Mouse (Mus musculus) thymus, postnatal 4 days (tissue): ENCODE results near the gene Acin1.
"Not testable (repeated sequence)": the region's sequence is repeated elsewhere in the genome, so short reads cannot be mapped to it uniquely, and the experiment has no call there.

ENCODE experiments used
- DNase-seq: peaks from one replicate; pipeline ENCODE4 v3.0.0; 2021

The Acin1 gene

GRCm38 (mm10) chr14:54641305-54641969 is 45.3 kb downstream of the Acin1 start, which contains the start of gene Cdh24:
Gene Cdh24 (minus strand): TSS chr14:54641364.
- DNase-seq = peak; percentile 96

- DNase-seq = no peak
Observed at GRCm38 (mm10) chr14:54640946-54641304, 45.8 kb downstream of the Acin1 start, which contains the start of gene Gm17606. Gene Gm17606 (plus strand): TSS chr14:54640952.

GRCm38 (mm10) chr14:54640121-54640520 is 46.6 kb downstream of the Acin1 start:
- no peak for DNase-seq

GRCm38 (mm10) chr14:54638210-54638609 is 48.5 kb downstream of the Acin1 start:
- DNase-seq = peak; percentile 51

GRCm38 (mm10) chr14:54636954-54637353 is 49.8 kb downstream of the Acin1 start:
- DNase-seq = peak; percentile 83

- DNase-seq = peak; percentile 49
Observed at GRCm38 (mm10) chr14:54634182-54634581, 52.5 kb downstream of the Acin1 start.

GRCm38 (mm10) chr14:54632252-54632651 is 54.5 kb downstream of the Acin1 start:
- no peak for DNase-seq

- DNase-seq = no peak
Observed at GRCm38 (mm10) chr14:54631240-54631599, 55.5 kb downstream of the Acin1 start.

GRCm38 (mm10) chr14:54630583-54631239 is 56.0 kb downstream of the Acin1 start:
- DNase-seq = no peak

- DNase-seq = no peak
Observed at GRCm38 (mm10) chr14:54629797-54630196, 56.9 kb downstream of the Acin1 start.

GRCm38 (mm10) chr14:54628103-54628502 is 58.6 kb downstream of the Acin1 start:
- DNase-seq = no peak

- no peak for DNase-seq
Observed at GRCm38 (mm10) chr14:54624976-54625375, 61.8 kb downstream of the Acin1 start.

- DNase-seq = no peak
Observed at GRCm38 (mm10) chr14:54623334-54623733, 63.4 kb downstream of the Acin1 start.

GRCm38 (mm10) chr14:54621133-54621532 is 65.6 kb downstream of the Acin1 start, which contains the start of gene Psmb11:
Gene Psmb11 (plus strand): TSS chr14:54621433.
- no peak for DNase-seq

GRCm38 (mm10) chr14:54617897-54618365 is 68.8 kb downstream of the Acin1 start, which contains the start of gene Psmb5:
Gene Psmb5 (minus strand): TSS chr14:54618022.
- DNase-seq = peak; percentile 91

GRCm38 (mm10) chr14:54617152-54617896 is 69.4 kb downstream of the Acin1 start:
- DNase-seq = peak; percentile 64

- DNase-seq = no peak
Observed at GRCm38 (mm10) chr14:54616226-54616825, 70.4 kb downstream of the Acin1 start.

- DNase-seq = not testable (repeated sequence)
Observed at GRCm38 (mm10) chr14:54614130-54614529, 72.6 kb downstream of the Acin1 start.

GRCm38 (mm10) chr14:54610648-54611047 is 76.1 kb downstream of the Acin1 start:
- DNase-seq = no peak

- DNase-seq = peak; percentile 71
Observed at GRCm38 (mm10) chr14:54609962-54610361, 76.8 kb downstream of the Acin1 start.

- no peak for DNase-seq
Observed at GRCm38 (mm10) chr14:54609245-54609644, 77.5 kb downstream of the Acin1 start.

- DNase-seq = no peak
Observed at GRCm38 (mm10) chr14:54607226-54607625, 79.5 kb downstream of the Acin1 start.

GRCm38 (mm10) chr14:54605752-54606321 is 80.9 kb downstream of the Acin1 start, which contains the start of gene 4931414P19Rik:
Gene 4931414P19Rik (minus strand): TSS chr14:54605993.
- DNase-seq = peak; percentile 95
